ENCODE assay signal across 27 mouse cellular contexts in genomic region chr6:104443731-104444130, GRCm38 (mm10). TPM values are rescaled to one million over a fixed set of nuclear protein-coding genes. Genes with fewer than 3 reads are reported as not detected.
DNase-seq lines count a peak whose midpoint lies in the region; ATAC-seq and TF ChIP-seq lines count a peak whose summit lies in the region.
"Had no signal": no experiment of that assay in that cellular context is flagged by ENCODE, and none has a peak within 500 bp of the region (broad histone marks: within the 10 kb centered on the region; RNA-seq: fewer than 3 reads in every experiment).

No protein-coding gene starts in this region.

- WGBS in forebrain, embryonic 13.5 days = 57% methylated on average over 3 of the region's 3 CpGs
- 87% methylated on average over 3 of the region's 3 CpGs for WGBS in forebrain, embryonic 10.5 days
- WGBS in forebrain, embryonic 15.5 days = 22% methylated on average over 3 of the region's 3 CpGs
- WGBS in forebrain, embryonic 12.5 days = 53% methylated on average over 3 of the region's 3 CpGs
- WGBS in lung, embryonic 14.5 days = 47% methylated on average over 3 of the region's 3 CpGs
- 26% methylated on average over 3 of the region's 3 CpGs for WGBS in forebrain, postnatal 0 days

- H3K27ac ChIP-seq in forebrain, embryonic 13.5 days = no peak overlapping the region
- H3K27ac ChIP-seq in forebrain, embryonic 10.5 days = no peak overlapping the region
- H3K27ac ChIP-seq in forebrain, embryonic 15.5 days (replicated peaks) = no peak overlapping the region
- H3K27ac ChIP-seq in forebrain, embryonic 12.5 days = no peak overlapping the region
- no peak overlapping the region for H3K27ac ChIP-seq in lung, embryonic 14.5 days (ENCODE audit: low read depth)
- no peak overlapping the region for H3K27ac ChIP-seq in forebrain, postnatal 0 days (ENCODE audit: low read depth, low read length)
- H3K27ac ChIP-seq: embryonic facial prominence, embryonic 10.5 days; embryonic facial prominence, embryonic 12.5 days had no signal

- no peak for DNase-seq in forebrain, embryonic 10.5 days (ENCODE audit: extremely low spot score, low spot score)
- DNase-seq in lung, embryonic 14.5 days = peak; percentile 23
- DNase-seq in lung, adult 18-20 months = no peak
- DNase-seq in forebrain, postnatal 0 days = peak; percentile 2
- DNase-seq in embryo, embryonic 11 days = no peak
- DNase-seq: adrenal gland, adult 8-10 months; adrenal gland, postnatal 14 days; adrenal gland, postnatal 36 days; B cell, adult 2 months; cerebellum, adult 11 months; cerebellum, adult 18-20 months; cerebellum, adult 8-10 months; cerebellum, adult 9-11 months; cerebellum, postnatal 14 days; cerebellum, postnatal 36 days had no signal

- no peaks in the 10 kb centered on the region for H3K4me1 ChIP-seq in forebrain, embryonic 13.5 days
- H3K4me1 ChIP-seq in forebrain, embryonic 10.5 days = no peaks in the 10 kb centered on the region
- no peaks in the 10 kb centered on the region for H3K4me1 ChIP-seq in forebrain, embryonic 15.5 days
- no peaks in the 10 kb centered on the region for H3K4me1 ChIP-seq in forebrain, embryonic 12.5 days
- H3K4me1 ChIP-seq in lung, embryonic 14.5 days (ENCODE audit: insufficient read depth) = no peaks in the 10 kb centered on the region
- no peaks in the 10 kb centered on the region for H3K4me1 ChIP-seq in forebrain, postnatal 0 days (ENCODE audit: insufficient read depth)
- H3K4me1 ChIP-seq: embryonic facial prominence, embryonic 10.5 days; embryonic facial prominence, embryonic 12.5 days had no signal

- H3K4me3 ChIP-seq in forebrain, embryonic 13.5 days = no peak overlapping the region
- H3K4me3 ChIP-seq in forebrain, embryonic 10.5 days = no peak overlapping the region
- H3K4me3 ChIP-seq in forebrain, embryonic 15.5 days = no peak overlapping the region
- H3K4me3 ChIP-seq in forebrain, embryonic 12.5 days (replicated peaks) = no peak overlapping the region
- H3K4me3 ChIP-seq in lung, embryonic 14.5 days (ENCODE audit: low read depth, low read length) = no peak overlapping the region
- no peak overlapping the region for H3K4me3 ChIP-seq in forebrain, postnatal 0 days (ENCODE audit: low read depth, low read length)
- H3K4me3 ChIP-seq: embryonic facial prominence, embryonic 10.5 days; embryonic facial prominence, embryonic 12.5 days had no signal

- peak; percentile 53; the same call in 1 of the 2 replicates for ATAC-seq in forebrain, embryonic 13.5 days
- ATAC-seq in forebrain, embryonic 15.5 days (replicated peaks) = peak; percentile 80; the same call in 1 of the 2 replicates
- ATAC-seq in forebrain, embryonic 12.5 days (ENCODE audit: low FRiP score) = no peak
- ATAC-seq in lung, embryonic 14.5 days (ENCODE audit: insufficient read depth) = no peak
- ATAC-seq in forebrain, postnatal 0 days = peak; percentile 66; the same call in 1 of the 2 replicates
- ATAC-seq: activated CD4-positive, CD25-positive, alpha-beta regulatory T cell, adult 4 months; CD4-positive, CD25-positive, alpha-beta regulatory T cell, adult 4 months; Patski had no signal

- no peaks in the 10 kb centered on the region for H3K9me3 ChIP-seq in forebrain, embryonic 13.5 days (replicated peaks)
- no peaks in the 10 kb centered on the region for H3K9me3 ChIP-seq in forebrain, embryonic 10.5 days
- no peaks in the 10 kb centered on the region for H3K9me3 ChIP-seq in forebrain, embryonic 15.5 days
- H3K9me3 ChIP-seq in forebrain, embryonic 12.5 days = no peaks in the 10 kb centered on the region
- no peaks in the 10 kb centered on the region for H3K9me3 ChIP-seq in lung, embryonic 14.5 days (ENCODE audit: low read depth, low read length)
- H3K9me3 ChIP-seq in forebrain, postnatal 0 days (ENCODE audit: low read length) = no peaks in the 10 kb centered on the region
- H3K9me3 ChIP-seq: embryonic facial prominence, embryonic 10.5 days; embryonic facial prominence, embryonic 12.5 days had no signal

- no peaks in the 10 kb centered on the region for H3K36me3 ChIP-seq in forebrain, embryonic 13.5 days (ENCODE audit: poor library complexity, severe bottlenecking)
- no peaks in the 10 kb centered on the region for H3K36me3 ChIP-seq in forebrain, embryonic 10.5 days (replicated peaks)
- no peaks in the 10 kb centered on the region for H3K36me3 ChIP-seq in forebrain, embryonic 15.5 days
- no peaks in the 10 kb centered on the region for H3K36me3 ChIP-seq in forebrain, embryonic 12.5 days (replicated peaks)
- no peaks in the 10 kb centered on the region for H3K36me3 ChIP-seq in lung, embryonic 14.5 days (ENCODE audit: insufficient read depth)
- no peaks in the 10 kb centered on the region for H3K36me3 ChIP-seq in forebrain, postnatal 0 days (ENCODE audit: insufficient read depth)
- H3K36me3 ChIP-seq: embryonic facial prominence, embryonic 10.5 days; embryonic facial prominence, embryonic 12.5 days; G1E had no signal

- no peak for TF ChIP-seq CTCF in lung, embryonic 14.5 days (IDR thresholded peaks at IDR 0.05; ENCODE audit: low read depth)
- TF ChIP-seq CTCF in forebrain, postnatal 0 days (IDR thresholded peaks at IDR 0.05; ENCODE audit: low read depth) = no peak

- H3K4me2 ChIP-seq in forebrain, embryonic 13.5 days = no peak overlapping the region
- no peak overlapping the region for H3K4me2 ChIP-seq in forebrain, embryonic 15.5 days (replicated peaks)
- no peak overlapping the region for H3K4me2 ChIP-seq in forebrain, embryonic 12.5 days
- no peak overlapping the region for H3K4me2 ChIP-seq in lung, embryonic 14.5 days
- no peak overlapping the region for H3K4me2 ChIP-seq in forebrain, postnatal 0 days (ENCODE audit: low read depth)
- H3K4me2 ChIP-seq: embryonic facial prominence, embryonic 12.5 days had no signal

- H3K27me3 ChIP-seq in forebrain, embryonic 13.5 days = no peaks in the 10 kb centered on the region
- no peaks in the 10 kb centered on the region for H3K27me3 ChIP-seq in forebrain, embryonic 10.5 days (ENCODE audit: poor library complexity, severe bottlenecking)
- H3K27me3 ChIP-seq in forebrain, embryonic 15.5 days = no peaks in the 10 kb centered on the region
- no peaks in the 10 kb centered on the region for H3K27me3 ChIP-seq in forebrain, embryonic 12.5 days
- no peaks in the 10 kb centered on the region for H3K27me3 ChIP-seq in lung, embryonic 14.5 days (ENCODE audit: insufficient read depth, low read length)
- H3K27me3 ChIP-seq in forebrain, postnatal 0 days (ENCODE audit: insufficient read depth, low read length) = no peaks in the 10 kb centered on the region; the same call in 1 of the 2 replicates
- H3K27me3 ChIP-seq: CH12.LX; embryonic facial prominence, embryonic 12.5 days; Patski had no signal

- no peak overlapping the region for H3K9ac ChIP-seq in forebrain, embryonic 13.5 days
- H3K9ac ChIP-seq in forebrain, embryonic 15.5 days (replicated peaks) = no peak overlapping the region
- no peak overlapping the region for H3K9ac ChIP-seq in forebrain, embryonic 12.5 days
- H3K9ac ChIP-seq in lung, embryonic 14.5 days = no peak overlapping the region
- no peak overlapping the region for H3K9ac ChIP-seq in forebrain, postnatal 0 days
- H3K9ac ChIP-seq: embryonic facial prominence, embryonic 12.5 days had no signal

RNA-seq across cellular contexts. Expression of gene Cntn6, which starts 48.9 kb away (rescaled TPM):
- 2.4 and 2.6 TPM in 2 replicates for polyA plus RNA-seq in forebrain, embryonic 13.5 days (2015; fragmentation: Nextera tagmentation; extraction: Ambion mirVana)
- 1.7 and 2.6 TPM in 2 replicates for polyA plus RNA-seq in forebrain, embryonic 10.5 days (2016; fragmentation: Nextera tagmentation; extraction: Ambion mirVana)
- polyA plus RNA-seq in forebrain, embryonic 15.5 days (2015; fragmentation: Nextera tagmentation; extraction: Ambion mirVana) = 5.0 and 5.4 TPM in 2 replicates
- polyA plus RNA-seq in forebrain, embryonic 12.5 days (2016; fragmentation: Nextera tagmentation; extraction: Ambion mirVana) = 2.5 TPM in 2 replicates
- polyA plus RNA-seq in lung, embryonic 14.5 days (2014; fragmentation: Nextera tagmentation; extraction: Ambion mirVana) = 0.18 TPM in 1 of 2 replicates, not detected in the other
- 29.7 and 32.5 TPM in 2 replicates for total RNA-seq in forebrain, postnatal 0 days (2014; rRNA removed)
- polyA plus RNA-seq in forebrain, postnatal 0 days (2015; fragmentation: Nextera tagmentation; extraction: Ambion mirVana) = 13.3 and 16.1 TPM in 2 replicates
- total RNA-seq: adrenal gland, adult 18-20 months; adrenal gland, adult 8-10 months; adrenal gland, postnatal 14 days; adrenal gland, postnatal 36 days; common myeloid progenitor, adult 5-6 weeks had no signal
- polyA plus RNA-seq: activated CD4-positive, CD25-positive, alpha-beta regulatory T cell, adult 4 months; CD4-positive, CD25-positive, alpha-beta regulatory T cell, adult 4 months; G1E; Patski had no signal

Comparison
In these comparisons a context has a peak if more than half of its experiments do, and no peak if none do; other contexts are left out.
1. ATAC-seq: peak in forebrain, embryonic 13.5 days (single experiment), forebrain, embryonic 15.5 days (single experiment) and forebrain, postnatal 0 days (single experiment); none in forebrain, embryonic 12.5 days (single experiment) and lung, embryonic 14.5 days (single experiment).
2. DNase-seq: peak in lung, embryonic 14.5 days (single experiment) and forebrain, postnatal 0 days (single experiment); none in forebrain, embryonic 10.5 days (single experiment), lung, adult 18-20 months (0 of 2) and embryo, embryonic 11 days (single experiment).